Mouse (Mus musculus) lung, postnatal 25 days (tissue): ENCODE measurements at regions not wholly inside any gene's neighbourhood (a gene's known extent, or its start where the extent isn't known, plus 50 kb on each side); places are given as distances from the start of the nearest gene placed in this dataset.

Experiments
- DNase-seq: peaks from one replicate; pipeline ENCODE4 v3.0.0; 2022; ENCODE audit warnings: low spot score

GRCm38 (mm10) chr14:14596057-14596809, 105.8 kb upstream of the Slc4a7 start:
- no peak for DNase-seq

GRCm38 (mm10) chr14:14599586-14599985, 102.5 kb upstream of the Slc4a7 start:
- no peak for DNase-seq

- DNase-seq = no peak
Measured at GRCm38 (mm10) chr14:14599990-14600389, 102.1 kb upstream of the Slc4a7 start.

- DNase-seq = no peak
Measured at GRCm38 (mm10) chr14:14603439-14603838, 98.6 kb upstream of the Slc4a7 start.

- DNase-seq = no peak
Measured at GRCm38 (mm10) chr14:14607074-14607473, 95.0 kb upstream of the Slc4a7 start.

GRCm38 (mm10) chr14:14612245-14612644, 89.8 kb upstream of the Slc4a7 start:
- DNase-seq = no peak

GRCm38 (mm10) chr14:14620316-14620715, 81.8 kb upstream of the Slc4a7 start:
- no peak for DNase-seq

GRCm38 (mm10) chr14:14628673-14629072, 73.4 kb upstream of the Slc4a7 start:
- no peak for DNase-seq

GRCm38 (mm10) chr14:14631750-14632149, 70.3 kb upstream of the Slc4a7 start:
- DNase-seq = no peak

- no peak for DNase-seq
Measured at GRCm38 (mm10) chr14:14632471-14632870, 69.6 kb upstream of the Slc4a7 start.

GRCm38 (mm10) chr14:14632951-14633931, 68.8 kb upstream of the Slc4a7 start:
- peak; percentile 57 for DNase-seq

GRCm38 (mm10) chr14:14634021-14634420, 68.1 kb upstream of the Slc4a7 start:
- no peak for DNase-seq

GRCm38 (mm10) chr14:14639102-14640015, 62.7 kb upstream of the Slc4a7 start:
- DNase-seq = no peak

- DNase-seq = peak; percentile 31
Measured at GRCm38 (mm10) chr14:14640023-14640441, 62.0 kb upstream of the Slc4a7 start.

GRCm38 (mm10) chr14:14640557-14640956, 61.5 kb upstream of the Slc4a7 start:
- no peak for DNase-seq

- DNase-seq = no peak
Measured at GRCm38 (mm10) chr14:14643533-14643932, 58.5 kb upstream of the Slc4a7 start.

GRCm38 (mm10) chr14:14645084-14645483, 57.0 kb upstream of the Slc4a7 start:
- DNase-seq = no peak
